Mouse (Mus musculus): ENCODE results near the gene Bach2. TPM values are rescaled to one million over a fixed set of nuclear protein-coding genes. Genes with fewer than 3 reads are reported as not detected.

Bach2 gene
- polyA plus RNA-seq, 1 experiment = 57.6 TPM

DNA sequence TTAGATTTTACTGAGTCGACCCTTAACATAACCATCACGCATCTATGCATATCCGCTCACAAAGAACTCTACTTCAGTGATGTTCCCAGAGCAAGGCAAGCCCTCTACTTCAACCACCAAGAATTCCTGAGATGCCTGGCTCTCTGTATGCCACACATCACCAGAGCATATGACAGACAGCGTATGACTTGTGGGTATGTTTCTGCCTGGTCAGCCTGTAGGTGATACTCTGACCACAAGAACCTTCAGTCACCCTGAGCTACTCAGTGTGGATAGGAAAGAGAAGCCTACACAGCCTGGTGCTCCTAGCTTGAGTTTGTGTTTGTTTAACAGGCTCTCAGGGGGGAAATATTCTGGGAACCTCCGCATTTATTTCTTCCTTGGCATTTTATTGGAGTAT is 36.2 kb upstream of the Bach2 start:
- TF ChIP-seq CTCF (IDR thresholded peaks at IDR 0.05; ENCODE audit: control insufficient read depth, insufficient read depth, low read length) (no peak), POLR2A (IDR thresholded peaks at IDR 0.05; ENCODE audit: borderline replicate concordance, control insufficient read depth, low read depth, low read length) (no peak)
- H3K4me1 ChIP-seq (ENCODE audit: control insufficient read depth, insufficient read depth, low read length) = no peaks in the 10 kb centered on the region; the same call in 1 of the 2 replicates
- WGBS = 88% methylated on average over 5 of the region's 5 CpGs
- no peak overlapping the region for H3K4me3 ChIP-seq (replicated peaks; ENCODE audit: control insufficient read depth, low read depth, low read length)
- no peak overlapping the region for H3K27ac ChIP-seq (ENCODE audit: control insufficient read depth, insufficient read depth, low read depth, low read length, poor library complexity)

DNA sequence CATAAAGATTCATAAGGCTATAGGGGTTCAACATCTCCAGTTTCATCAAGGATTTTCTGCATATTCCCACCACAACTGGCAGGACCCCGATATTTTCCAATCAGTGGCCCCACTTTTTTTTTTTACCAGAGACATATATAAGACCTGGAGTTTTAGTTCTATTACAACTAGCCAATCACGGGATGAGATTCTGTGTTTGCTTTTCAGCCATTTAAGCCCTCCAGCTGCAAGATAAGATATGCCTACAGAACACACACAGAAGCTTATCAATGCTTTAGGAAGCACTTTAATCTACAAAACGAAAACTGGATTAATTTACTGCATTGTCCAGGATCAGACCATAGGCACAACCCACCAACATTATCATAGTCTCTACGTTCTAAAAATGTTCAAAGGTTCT is 33.8 kb upstream of the Bach2 start:
- no peak overlapping the region for H3K27ac ChIP-seq (ENCODE audit: control insufficient read depth, insufficient read depth, low read depth, low read length, poor library complexity)
- no peaks in the 10 kb centered on the region; the same call in 1 of the 2 replicates for H3K4me1 ChIP-seq (ENCODE audit: control insufficient read depth, insufficient read depth, low read length)
- no peak for TF ChIP-seq CTCF (IDR thresholded peaks at IDR 0.05; ENCODE audit: control insufficient read depth, insufficient read depth, low read length)
- TF ChIP-seq POLR2A (IDR thresholded peaks at IDR 0.05; ENCODE audit: borderline replicate concordance, control insufficient read depth, low read depth, low read length) = no peak
- no peak overlapping the region for H3K4me3 ChIP-seq (replicated peaks; ENCODE audit: control insufficient read depth, low read depth, low read length)
- WGBS = 63% methylated on average over 4 of the region's 4 CpGs

DNA sequence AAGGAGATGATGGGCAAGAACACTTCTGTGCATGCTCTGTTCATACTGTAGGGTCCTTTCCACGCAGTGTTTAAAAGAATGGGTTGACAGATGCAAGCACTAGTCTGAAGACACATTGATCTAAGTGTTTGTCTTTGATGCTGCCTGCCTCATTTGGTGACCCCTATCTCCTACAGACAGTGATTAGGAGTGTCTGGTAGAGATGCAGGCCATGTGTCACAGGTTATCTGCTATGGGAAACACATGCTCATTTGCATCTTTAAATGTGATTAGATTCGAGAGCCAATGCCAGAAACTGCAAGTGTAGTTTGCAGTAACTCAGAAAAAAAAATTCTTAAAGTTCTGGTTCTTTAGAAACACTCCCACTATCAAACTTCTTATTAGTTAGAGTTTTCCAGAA is 32.8 kb upstream of the Bach2 start:
- Histone ChIP-seq H3K4me1 (ENCODE audit: control insufficient read depth, insufficient read depth, low read length) (no peaks in the 10 kb centered on the region; the same call in 1 of the 2 replicates), H3K4me3 (replicated peaks; ENCODE audit: control insufficient read depth, low read depth, low read length) (no peak overlapping the region), H3K27ac (ENCODE audit: control insufficient read depth, insufficient read depth, low read depth, low read length, poor library complexity) (no peak overlapping the region)
- TF ChIP-seq POLR2A (IDR thresholded peaks at IDR 0.05; ENCODE audit: borderline replicate concordance, control insufficient read depth, low read depth, low read length) (no peak), CTCF (IDR thresholded peaks at IDR 0.05; ENCODE audit: control insufficient read depth, insufficient read depth, low read length) (no peak)
- WGBS = 76% methylated on average over 2 of the region's 2 CpGs

- TF ChIP-seq CTCF (IDR thresholded peaks at IDR 0.05; ENCODE audit: control insufficient read depth, insufficient read depth, low read length) = no peak
- no peak for TF ChIP-seq POLR2A (IDR thresholded peaks at IDR 0.05; ENCODE audit: borderline replicate concordance, control insufficient read depth, low read depth, low read length)
- Histone ChIP-seq H3K4me3 (replicated peaks; ENCODE audit: control insufficient read depth, low read depth, low read length) (no peak overlapping the region), H3K27ac (ENCODE audit: control insufficient read depth, insufficient read depth, low read depth, low read length, poor library complexity) (no peak overlapping the region), H3K4me1 (ENCODE audit: control insufficient read depth, insufficient read depth, low read length) (no peaks in the 10 kb centered on the region; the same call in 1 of the 2 replicates)
- 74% methylated on average over 2 of the region's 2 CpGs for WGBS
Measured at GRCm38 (mm10) chr4:32209995-32210394, 28.6 kb upstream of the Bach2 start.

DNA sequence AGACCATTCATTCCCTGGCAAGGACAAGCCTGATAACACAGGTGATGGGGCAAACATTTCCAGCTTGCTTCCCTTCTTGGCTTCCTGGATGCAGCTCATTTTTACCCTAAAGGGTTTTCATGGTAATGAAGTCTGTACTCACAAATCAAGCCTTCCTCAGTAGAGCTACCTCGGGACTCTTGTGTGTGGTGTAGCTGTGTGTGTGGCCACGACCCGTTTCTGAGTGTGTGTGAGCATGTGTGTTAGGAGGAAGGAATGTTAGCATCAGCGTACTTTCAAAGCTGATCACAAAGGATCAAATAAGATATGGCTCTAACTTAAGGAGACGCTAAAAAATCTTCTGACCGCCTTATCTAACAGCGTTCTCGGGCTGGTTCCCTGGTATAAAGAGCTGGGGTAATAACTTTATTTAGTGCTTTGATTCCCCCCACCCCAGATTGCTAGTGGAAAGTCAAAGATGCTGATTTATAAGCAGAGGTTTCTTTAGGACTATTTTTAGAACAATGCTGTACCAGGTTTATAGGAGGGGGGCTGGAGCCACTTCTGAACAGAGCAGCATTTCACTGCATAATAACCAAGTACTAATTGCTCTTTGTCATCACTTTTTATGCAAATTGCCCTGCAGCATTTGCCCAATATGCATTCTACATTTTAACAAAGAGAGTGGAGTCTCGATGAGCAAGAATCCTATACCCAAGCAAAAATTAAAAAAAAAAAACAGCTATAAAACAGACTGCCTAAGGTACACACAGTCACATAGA is 28.0 kb upstream of the Bach2 start:
- H3K27ac ChIP-seq (ENCODE audit: control insufficient read depth, insufficient read depth, low read depth, low read length, poor library complexity) = no peak overlapping the region
- no peak for TF ChIP-seq CTCF (IDR thresholded peaks at IDR 0.05; ENCODE audit: control insufficient read depth, insufficient read depth, low read length)
- TF ChIP-seq POLR2A (IDR thresholded peaks at IDR 0.05; ENCODE audit: borderline replicate concordance, control insufficient read depth, low read depth, low read length) = no peak
- 66% methylated on average over 9 of the region's 9 CpGs for WGBS
- H3K4me3 ChIP-seq (replicated peaks; ENCODE audit: control insufficient read depth, low read depth, low read length) = no peak overlapping the region
- H3K4me1 ChIP-seq (ENCODE audit: control insufficient read depth, insufficient read depth, low read length) = no peaks in the 10 kb centered on the region; the same call in 1 of the 2 replicates

DNA sequence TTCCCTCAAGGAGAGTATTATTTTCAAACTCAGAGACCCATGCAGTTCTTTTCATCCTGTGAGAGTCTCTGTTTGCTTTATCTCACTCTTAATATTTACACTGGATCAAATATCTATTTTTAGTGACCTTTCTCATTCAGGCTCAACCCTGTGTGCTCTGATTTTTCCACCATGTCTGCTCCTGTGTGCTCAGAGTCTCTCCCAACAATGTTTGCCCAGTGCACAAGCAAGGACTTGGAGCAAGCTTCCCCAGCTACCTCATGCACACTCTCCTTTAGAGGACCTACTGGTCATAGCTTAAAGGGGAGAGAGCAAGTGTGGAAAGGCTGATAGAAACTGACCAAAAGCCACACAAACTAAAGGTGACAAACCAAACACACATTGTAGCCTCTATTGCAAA is 26.0 kb upstream of the Bach2 start:
- Histone ChIP-seq H3K27ac (ENCODE audit: control insufficient read depth, insufficient read depth, low read depth, low read length, poor library complexity) (no peak overlapping the region), H3K4me3 (replicated peaks; ENCODE audit: control insufficient read depth, low read depth, low read length) (no peak overlapping the region), H3K4me1 (ENCODE audit: control insufficient read depth, insufficient read depth, low read length) (no peaks in the 10 kb centered on the region; the same call in none of the 2 replicates)
- TF ChIP-seq POLR2A (IDR thresholded peaks at IDR 0.05; ENCODE audit: borderline replicate concordance, control insufficient read depth, low read depth, low read length) (no peak), CTCF (IDR thresholded peaks at IDR 0.05; ENCODE audit: control insufficient read depth, insufficient read depth, low read length) (no peak)

DNA sequence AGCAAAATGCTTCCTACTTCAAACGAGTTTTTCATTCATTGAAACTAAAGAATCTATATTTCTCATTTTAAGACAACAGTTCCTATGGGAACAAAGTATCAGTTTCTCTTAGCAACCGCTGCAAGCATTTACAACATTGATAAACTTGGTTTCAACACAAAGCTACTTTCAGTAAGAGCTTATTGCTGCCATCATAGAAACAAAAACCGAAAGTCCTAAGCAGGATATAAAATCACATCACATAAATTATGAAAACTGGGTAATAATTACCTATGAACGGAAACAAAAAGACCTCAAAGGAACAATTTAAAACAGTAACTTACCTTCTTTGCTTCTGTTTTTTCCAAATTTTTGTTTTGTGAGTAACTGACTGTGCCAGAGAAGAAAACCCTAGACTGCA is 22.1 kb upstream of the Bach2 start:
- no peaks in the 10 kb centered on the region; the same call in none of the 2 replicates for H3K4me1 ChIP-seq (ENCODE audit: control insufficient read depth, insufficient read depth, low read length)
- no peak overlapping the region for H3K4me3 ChIP-seq (replicated peaks; ENCODE audit: control insufficient read depth, low read depth, low read length)
- H3K27ac ChIP-seq (ENCODE audit: control insufficient read depth, insufficient read depth, low read depth, low read length, poor library complexity) = no peak overlapping the region
- WGBS = 44% methylated on average over 4 of the region's 4 CpGs
- TF ChIP-seq CTCF (IDR thresholded peaks at IDR 0.05; ENCODE audit: control insufficient read depth, insufficient read depth, low read length) = no peak

GRCm38 (mm10) chr4:32217016-32217415 is 21.6 kb upstream of the Bach2 start:
- peaks cover 1% of the 10 kb centered on the region for H3K4me1 ChIP-seq (ENCODE audit: control insufficient read depth, insufficient read depth, low read length)
- H3K27ac ChIP-seq (ENCODE audit: control insufficient read depth, insufficient read depth, low read depth, low read length, poor library complexity) = no peak overlapping the region
- 79% methylated on average over 3 of the region's 3 CpGs for WGBS
- H3K4me3 ChIP-seq (replicated peaks; ENCODE audit: control insufficient read depth, low read depth, low read length) = no peak overlapping the region
- no peak for TF ChIP-seq POLR2A (IDR thresholded peaks at IDR 0.05; ENCODE audit: borderline replicate concordance, control insufficient read depth, low read depth, low read length)
- no peak for TF ChIP-seq CTCF (IDR thresholded peaks at IDR 0.05; ENCODE audit: control insufficient read depth, insufficient read depth, low read length)

GRCm38 (mm10) chr4:32217593-32217992 is 21.0 kb upstream of the Bach2 start:
- H3K4me3 ChIP-seq (replicated peaks; ENCODE audit: control insufficient read depth, low read depth, low read length) = no peak overlapping the region
- TF ChIP-seq POLR2A (IDR thresholded peaks at IDR 0.05; ENCODE audit: borderline replicate concordance, control insufficient read depth, low read depth, low read length) (no peak), CTCF (IDR thresholded peaks at IDR 0.05; ENCODE audit: control insufficient read depth, insufficient read depth, low read length) (no peak)
- WGBS = 90% methylated on average over 12 of the region's 12 CpGs
- H3K27ac ChIP-seq (ENCODE audit: control insufficient read depth, insufficient read depth, low read depth, low read length, poor library complexity) = no peak overlapping the region
- H3K4me1 ChIP-seq (ENCODE audit: control insufficient read depth, insufficient read depth, low read length) = peaks cover 1% of the 10 kb centered on the region
